Mouse (Mus musculus) right cerebral cortex, postnatal 4 days (tissue): ENCODE data around the gene Smtnl2.

ENCODE experiments used
- DNase-seq: peaks from one replicate; pipeline ENCODE4 v3.0.0-alpha.2; 2022

Gene Smtnl2

DNA sequence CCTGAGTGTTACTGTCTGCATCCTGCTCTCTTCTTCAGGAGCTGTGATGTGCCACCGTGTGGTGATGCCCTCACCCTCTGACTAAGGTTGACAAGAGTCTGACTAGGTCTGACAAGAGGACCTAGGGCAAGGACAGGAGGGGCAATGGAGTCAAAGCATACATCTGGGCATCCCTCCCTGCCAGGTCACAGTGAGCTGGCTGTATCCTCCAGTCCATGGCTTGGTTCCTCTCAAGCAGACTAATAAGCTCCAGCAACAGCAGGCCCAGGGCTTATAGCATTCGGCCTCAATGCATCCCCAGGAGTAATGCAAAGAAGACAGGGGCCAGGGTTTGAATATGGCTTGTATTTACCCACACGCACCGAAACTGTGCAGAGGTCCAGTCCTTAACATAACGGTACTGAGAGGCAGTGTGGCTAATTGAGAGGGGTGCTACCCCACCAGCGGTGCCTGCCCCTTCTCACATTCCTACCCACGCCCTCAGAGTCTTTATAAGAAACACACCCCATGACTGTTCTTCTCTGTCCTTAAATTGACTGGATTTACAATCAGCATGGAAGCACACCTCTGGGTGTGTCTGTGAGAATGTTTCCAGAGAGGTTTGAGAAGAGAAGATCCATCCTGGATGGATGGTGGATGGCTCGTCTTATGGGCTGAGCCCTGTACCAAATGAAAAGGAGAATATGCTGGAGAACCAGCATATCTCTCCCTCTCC is 13.5 kb downstream of the Smtnl2 start:
- DNase-seq = no peak

DNA sequence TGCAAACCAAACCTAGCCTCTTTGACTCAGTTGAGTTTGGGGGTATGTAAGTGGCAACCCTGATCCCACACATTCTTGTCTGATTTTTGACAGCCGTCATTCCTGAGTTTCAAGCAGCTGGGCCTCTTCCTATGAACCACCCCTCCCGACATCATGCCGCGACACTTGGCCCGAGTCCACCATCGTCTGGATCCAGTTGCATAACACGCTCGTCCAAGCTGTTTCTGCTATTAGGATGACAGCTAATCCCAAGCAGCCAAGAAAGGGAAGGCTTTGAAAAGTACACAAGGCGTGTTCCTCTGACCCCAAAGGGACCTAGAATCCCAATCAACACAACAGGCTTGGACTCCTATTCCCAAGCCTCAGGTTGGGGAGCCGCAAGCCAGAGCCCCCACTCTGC is 14.4 kb downstream of the Smtnl2 start:
- DNase-seq = peak; percentile 14

DNA sequence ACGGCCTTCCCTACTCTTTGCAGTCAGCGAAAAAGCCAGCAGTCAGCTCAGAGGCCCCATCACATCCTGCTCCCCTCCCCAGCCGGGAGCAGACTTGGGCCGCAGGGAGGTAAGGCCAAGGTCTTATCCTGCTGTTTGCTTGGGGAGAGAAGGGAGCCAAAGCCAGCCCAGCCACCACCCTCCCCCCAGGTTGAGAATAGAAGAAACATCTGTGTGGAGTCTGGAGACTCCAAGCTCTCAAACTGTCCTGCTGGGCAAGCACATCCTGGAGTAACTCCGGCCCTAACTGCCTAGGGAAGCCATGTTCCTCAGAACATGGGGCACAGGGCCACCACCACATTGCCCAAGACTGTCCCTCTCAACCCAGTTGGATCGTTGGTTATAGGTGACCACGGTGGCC is 14.9 kb downstream of the Smtnl2 start:
- no peak for DNase-seq

DNA sequence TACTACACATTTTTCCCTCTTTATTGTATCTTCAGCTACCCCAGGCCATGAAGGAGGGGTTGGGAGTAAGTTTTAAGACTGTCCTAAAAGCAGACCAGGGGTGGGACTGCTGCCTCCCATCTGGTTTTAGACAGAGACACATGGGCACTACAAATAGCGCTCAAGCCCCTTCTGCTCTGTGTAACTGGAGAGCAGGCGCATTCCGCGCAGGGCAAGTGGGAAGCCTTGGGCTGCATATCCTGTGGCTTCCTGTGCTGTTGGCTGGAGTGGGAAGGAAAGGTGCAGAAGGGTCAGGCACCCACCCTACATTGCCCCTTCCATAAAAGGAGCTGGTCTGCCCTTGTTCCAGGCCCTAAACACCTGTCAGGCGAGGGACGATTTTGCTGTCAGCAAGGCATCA is 15.9 kb downstream of the Smtnl2 start:
- DNase-seq = no peak

DNA sequence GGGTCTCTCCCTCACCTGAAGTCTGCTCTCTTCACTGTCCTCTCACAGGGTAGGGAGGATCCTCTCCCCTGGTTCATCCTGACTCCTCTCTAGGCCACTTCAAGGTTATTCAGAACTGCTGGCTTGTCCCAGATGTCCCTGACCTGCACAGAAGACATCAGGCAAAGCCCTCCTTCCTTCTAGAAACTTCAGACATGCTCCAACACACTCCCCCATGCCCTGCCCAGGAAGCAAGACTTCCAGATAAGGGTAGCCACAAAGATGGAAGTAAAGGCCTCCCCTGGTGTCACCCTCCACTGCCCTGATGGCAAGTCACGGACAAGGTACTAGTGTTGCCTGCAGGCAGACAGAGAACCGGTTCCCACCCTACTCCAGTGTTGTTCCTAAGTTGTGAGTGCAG is 16.8 kb downstream of the Smtnl2 start:
- no peak for DNase-seq

DNA sequence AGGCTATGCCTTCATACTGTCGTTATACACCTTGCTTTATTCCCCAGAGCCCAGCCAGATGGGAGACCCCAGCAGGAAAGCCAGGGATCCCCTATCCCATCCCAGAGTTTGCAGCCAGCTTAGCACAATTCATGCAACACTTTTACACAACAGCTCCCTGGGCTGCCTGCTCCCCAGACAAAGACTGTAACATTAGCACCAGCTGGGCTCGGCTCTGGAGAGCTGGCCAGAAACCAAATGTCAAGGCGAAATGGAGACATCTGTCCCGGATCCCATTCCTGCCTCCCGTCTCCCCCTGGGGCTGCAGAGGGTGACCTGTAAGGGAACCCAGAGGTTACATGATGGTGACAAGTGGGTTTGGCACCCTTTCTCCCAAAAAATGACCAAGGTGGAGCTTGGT is 17.8 kb downstream of the Smtnl2 start:
- DNase-seq = no peak

DNA sequence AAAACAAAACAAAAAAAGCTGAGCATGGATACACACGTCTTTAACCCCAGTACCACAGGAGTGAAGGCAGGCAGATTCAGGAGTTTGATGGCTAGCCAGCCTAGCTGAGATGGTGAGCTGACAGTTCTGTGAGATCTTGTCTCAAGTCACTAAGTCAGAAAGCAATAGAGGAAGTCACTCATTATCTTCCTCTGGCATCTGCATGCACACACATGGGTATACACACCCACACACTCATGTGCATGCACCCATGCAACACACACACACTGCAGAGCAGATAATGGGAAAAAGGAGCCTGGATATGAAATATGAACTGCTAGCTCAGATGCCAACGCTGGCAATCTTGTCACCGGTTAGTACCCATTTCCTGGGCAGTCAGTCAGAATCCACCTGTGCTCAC is 18.3 kb downstream of the Smtnl2 start:
- no peak for DNase-seq

DNA sequence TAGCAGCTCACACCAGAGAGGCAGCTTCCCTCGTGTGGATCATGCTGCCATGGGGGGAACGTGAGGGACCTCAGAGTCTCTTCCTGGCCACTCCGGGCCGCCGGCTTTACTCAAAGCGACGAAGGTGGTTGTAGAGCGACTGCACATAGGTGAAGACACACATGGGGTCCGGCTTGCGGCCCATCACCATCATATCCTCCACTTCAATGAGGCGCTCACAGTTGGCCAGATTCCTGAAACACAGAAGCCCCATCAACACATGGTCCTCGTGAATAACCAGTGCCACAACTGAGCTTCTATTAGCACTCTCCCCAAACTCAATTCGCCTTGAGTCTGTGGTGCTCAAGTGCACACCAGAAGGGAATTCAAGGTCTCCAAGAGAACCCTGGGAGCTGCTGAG is 20.3 kb downstream of the Smtnl2 start:
- no peak for DNase-seq

DNA sequence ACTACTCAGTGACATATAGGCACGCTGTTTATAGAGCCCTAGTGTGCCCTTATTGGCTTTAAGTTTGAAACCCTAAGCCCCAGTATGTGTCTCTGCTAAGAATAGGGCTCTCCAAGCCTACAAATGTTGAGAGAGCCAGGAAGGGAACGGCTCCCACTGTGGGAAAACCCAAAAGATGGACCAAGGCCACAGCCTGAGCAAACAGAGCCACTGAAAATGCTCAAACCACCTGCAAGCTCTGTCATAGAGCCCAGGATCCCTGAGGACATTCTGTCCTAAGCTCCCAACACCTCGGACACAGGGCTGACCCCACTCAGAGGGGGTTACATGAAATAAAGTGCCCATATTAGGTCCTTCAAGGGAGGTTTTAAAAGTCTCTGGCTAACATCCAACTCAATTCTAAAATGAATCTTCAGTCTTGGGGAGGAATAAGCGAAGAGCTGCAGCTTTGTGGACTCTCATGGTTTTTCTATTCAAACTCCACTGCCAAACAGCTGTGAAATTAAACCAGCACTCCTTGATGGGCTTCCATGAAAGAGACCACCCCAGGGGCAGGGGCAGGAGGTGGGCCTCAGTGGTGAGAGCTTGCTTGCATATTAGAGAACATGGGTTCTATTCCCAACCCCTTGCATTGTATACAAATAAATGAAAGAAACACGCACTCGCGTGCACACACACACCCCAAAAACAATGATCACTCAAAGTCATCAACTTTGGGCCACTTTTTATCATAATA is 21.9 kb downstream of the Smtnl2 start:
- no peak for DNase-seq

DNA sequence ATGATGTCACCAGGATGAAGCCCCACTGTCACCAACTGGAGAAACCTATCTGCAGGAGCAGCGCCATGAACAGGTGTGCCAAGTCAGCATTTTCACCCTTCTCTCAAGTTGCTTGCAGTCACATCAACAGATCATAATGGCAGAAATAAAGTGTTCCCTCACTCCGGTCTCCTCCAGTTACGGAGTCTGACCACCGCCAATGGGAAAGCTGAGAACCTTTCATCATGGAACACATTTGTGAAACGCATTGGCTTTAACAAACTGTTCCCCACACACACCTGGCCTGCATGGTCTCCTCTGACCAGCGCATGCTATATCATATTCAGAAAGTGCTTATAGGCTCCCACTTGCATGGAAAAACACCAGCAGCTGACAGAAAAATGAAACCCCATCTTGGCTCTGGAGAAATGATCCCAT is 23.4 kb downstream of the Smtnl2 start:
- DNase-seq = no peak

DNA sequence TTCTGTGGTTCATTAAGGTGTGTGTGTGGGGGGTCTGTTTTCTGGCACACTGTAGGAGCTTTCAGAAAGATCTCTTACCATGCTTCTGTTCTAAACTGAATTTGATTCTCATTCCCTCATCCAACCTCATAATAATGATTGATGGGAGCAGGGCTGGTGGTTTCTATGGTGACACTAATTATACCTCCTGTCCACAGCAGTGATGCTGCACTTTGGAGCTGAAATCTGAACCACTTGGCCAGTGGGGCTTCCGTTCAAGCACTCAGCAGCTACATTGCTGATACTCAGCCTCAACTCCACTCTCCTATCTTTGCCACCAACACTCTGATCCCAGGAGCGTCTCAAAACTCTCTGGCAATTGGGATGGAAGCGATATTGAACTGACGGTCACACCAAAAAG is 32.2 kb downstream of the Smtnl2 start:
- DNase-seq = no peak

DNA sequence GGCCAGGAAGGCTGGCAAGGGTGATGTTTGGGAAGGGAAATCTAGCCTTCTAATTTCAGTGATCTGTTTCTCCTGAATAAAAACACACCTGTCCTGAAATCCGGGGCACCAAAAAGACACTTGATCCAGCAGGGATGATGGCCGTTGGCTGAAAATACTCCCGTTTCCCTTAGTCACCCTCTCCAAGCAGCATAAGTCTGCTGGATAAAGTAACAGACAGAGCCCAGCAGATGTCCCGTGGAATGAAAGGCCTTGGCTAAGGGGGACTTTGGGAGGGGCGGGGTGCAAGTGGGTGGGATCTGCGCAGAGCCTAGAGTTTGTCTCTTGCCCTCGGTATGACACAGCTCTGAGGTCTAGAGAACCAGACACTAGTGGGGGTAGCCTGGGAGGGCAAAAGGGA is 33.3 kb downstream of the Smtnl2 start:
- DNase-seq = no peak

DNA sequence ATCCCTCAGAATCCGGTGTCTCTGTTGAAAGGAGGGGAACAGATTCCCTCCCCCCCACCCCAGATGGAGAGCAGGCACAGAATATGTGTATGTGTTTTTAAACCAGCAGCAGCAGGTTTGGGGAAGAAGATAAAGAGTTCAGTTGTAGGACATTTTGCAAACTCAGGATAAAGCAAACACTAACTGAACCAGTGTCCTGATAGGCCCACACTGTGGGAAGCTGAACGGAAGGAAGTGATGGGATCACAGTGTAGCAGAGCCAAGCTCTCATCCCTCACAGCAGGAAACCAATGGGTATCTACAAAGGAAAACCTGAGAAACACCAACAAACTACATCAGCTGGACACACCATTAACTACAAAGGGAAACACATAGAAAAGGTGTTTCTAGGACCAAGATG is 35.0 kb downstream of the Smtnl2 start:
- DNase-seq = no peak

DNA sequence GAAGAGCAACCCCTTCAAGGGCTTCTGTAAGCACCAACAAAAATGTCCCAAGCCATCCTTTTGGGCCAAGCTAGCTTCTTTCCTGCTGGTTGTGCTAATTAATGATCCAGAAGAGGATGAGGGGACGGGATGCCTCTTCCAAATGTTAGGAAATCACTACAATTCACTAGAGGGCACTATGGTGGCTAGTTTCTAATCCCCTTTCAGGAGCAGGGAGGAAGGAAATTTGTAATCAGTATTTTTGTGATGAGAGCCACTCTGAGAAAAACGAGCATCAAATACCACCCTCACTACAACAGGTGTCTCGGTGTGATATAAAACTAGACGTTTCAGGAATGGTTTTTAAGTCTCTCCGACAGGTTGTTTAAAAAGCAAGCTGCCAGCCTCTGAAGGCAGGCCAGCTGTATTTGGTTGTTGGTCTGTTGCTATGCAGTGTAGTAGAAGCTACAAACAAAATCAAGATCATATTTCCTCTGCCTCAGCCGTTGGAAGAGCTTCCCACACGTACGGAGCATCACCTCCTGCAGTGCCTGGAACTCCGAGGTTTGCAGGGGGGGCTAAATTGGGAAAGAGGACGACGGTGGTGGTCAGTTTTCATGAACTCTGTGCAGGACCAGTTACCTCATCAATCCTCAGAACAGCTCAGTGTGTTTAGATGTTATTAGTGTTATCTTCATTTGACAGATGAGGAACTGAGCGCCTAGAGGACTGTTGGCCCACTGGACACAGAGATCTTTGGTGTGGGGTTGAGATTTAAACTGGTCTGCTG is 41.4 kb downstream of the Smtnl2 start:
- no peak for DNase-seq

DNA sequence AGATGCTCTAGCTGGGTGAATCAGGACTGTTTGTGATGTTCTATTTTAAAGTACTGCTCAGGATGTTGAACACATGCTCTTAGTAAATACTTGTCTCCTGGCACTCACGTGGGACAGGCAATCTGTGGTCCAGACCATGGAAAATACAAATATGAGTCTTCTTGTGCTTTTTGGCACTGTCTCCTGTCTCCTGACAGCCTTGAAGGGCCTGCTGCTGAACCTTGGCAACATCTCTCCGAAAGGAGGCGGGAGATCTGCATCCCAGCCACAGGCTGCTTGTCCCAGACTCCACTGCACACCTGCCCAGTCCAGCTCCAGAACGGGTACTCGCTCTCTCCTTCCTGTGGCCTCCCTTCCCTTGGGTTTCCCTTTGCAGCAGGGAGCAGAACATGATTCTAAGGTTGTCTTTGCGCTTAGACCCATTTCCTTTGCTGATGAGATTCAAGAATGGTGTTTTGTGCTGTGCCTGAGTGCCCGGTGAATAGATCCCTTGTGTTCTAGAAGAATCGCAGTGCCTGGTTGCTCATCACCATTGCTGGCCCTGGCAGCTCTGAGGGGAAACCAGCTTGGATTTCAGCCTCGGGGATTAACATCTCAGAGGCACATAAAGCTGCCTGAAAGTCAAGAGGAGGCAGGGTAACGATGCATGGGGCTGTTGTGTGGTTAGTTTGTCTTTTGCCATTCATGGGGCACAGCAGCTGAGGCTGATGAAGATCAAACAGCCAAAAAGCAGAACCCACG is 43.4 kb downstream of the Smtnl2 start:
- no peak for DNase-seq

DNA sequence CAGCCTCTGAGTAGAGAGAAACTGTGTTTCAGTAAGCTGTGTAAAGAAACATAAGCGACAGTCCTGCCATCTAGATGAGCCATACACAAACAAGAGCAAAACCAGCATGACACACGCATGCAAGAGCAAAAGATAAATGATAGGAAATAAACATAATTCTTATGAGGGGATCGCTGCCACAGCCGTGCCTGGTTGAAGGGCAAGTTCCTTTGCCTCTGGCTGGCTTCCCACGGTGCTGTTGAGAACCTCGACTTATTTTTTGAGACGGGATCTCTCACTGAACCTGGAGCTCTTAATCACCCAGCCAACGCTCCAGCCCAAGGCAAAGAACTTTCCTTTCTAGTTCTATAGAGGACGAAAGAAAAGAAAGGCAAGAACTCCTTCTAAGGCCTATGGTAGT is 45.4 kb downstream of the Smtnl2 start:
- DNase-seq = no peak

DNA sequence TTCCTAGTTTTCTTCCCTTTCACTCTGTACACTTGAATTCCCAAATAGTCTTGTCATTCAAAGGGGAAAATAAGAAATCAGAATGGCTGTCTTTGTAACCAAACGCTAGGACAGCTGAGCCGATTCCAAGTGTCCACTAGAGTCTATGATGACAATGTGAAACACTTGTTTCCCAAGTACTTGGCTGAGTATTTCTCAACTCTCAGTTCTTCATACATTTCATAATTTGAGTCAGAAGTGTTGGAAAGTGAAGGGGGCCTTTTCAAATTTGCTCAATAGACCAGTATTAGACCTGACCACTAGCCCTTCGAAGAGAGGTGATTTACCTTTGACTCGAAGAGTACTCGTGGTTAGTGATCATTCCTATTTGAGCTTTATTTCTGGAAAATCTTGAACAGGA is 47.0 kb downstream of the Smtnl2 start:
- DNase-seq = no peak

DNA sequence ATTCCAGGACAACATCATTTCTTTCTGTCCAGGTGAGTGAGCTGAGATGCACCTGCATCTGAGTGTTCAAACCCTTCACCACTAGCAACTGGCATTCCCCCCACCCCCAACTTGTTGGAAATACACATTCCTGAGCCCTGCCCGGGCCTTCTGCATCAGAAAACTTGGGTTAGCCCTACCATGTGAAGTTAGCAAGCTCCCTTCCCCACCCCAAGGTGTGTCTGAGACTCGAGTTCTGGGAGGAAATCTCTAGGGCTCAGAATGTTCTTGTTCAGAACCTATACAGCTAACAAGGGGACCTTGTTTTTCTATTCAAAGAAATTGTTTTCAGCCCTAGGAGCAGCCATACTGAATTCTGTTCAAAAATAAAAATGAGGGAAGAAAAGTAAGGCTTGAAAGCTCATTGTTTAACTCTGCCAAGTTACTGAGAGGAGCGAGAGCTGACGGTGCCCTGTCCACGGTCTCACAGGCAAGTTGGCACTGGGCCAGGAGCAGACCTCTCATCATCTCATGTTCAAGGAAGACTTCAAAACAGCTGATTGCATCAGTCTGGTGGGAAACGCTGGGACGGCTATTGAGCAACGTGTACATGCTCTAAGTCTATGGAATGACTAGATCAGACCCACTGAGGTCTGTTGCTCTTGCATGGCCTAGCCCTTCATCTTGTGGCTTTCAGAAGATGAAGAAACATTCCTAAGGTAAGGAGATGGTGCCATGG is 47.8 kb downstream of the Smtnl2 start:
- DNase-seq = peak; percentile 21

DNA sequence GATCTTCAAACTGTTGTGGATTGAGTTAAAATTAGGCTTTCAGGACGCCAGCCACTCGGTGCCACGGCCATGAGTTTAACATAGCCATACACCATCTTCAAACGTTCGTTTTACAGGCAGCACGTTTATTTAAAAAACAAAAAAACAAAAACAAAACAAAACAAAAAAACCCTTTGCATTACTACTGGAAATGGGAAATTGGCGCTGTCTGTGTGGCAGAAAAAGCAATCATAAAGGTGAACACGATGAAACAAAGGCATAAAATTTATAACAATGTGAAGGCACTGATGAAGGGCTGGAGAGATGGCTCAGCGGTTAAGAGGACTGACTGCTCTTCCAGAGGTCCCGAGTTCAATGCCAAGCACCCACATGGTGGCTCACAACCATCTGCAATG is 49.2 kb downstream of the Smtnl2 start, which contains the start of gene Tekt1:
TSS of gene Tekt1 (minus strand) at position 96 of the 395 bp plus-strand sequence.
- DNase-seq = no peak

DNA sequence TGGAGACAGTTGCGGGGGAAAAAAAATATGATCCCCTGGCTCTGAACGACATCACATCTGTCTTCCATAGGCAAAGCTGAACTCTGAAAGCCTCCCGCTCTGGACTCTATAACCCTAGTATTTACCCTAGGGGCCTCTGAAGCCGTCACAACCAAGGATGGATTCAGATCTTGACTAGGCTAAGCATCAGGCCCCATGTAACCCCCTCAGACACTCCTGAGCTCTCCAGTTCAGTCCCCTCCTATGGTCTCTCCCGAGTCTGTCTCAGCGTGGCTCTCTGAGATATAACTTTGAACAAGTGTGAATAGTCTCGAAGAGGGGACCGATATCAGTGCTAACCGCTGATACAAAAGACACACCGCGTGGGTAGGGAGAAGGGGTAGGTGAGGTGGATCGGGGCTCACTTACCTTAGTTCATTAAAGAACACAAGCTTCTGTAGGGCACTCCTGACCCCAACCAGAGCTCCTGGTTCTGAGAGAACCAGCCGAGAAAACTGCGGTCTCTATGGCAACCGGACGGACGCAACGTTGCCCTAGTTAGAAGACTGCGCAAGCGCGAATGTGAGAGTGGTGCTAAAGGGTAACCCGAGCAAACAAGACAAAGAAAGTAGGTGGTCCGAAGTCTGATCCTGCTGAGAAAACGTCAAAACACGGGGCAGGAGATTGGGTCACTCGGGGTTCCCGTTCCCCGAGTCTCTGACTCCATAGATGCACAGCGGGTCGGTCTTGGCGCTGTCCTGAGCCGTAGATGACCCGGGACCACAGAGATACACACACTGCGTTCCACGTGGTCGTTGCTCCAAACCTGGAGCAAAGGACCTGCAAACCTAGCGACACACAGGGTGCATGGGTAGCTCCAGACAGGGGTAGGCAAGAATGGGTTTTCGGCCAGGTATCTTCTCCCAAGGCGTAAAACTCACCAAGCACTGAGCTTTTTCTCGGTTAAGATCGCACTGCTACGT is 49.8 kb downstream of the Smtnl2 start:
- peak; percentile 77 for DNase-seq
